Mouse (Mus musculus): ENCODE measurements around the gene Tor3a. TPM values are rescaled to one million over a fixed set of nuclear protein-coding genes. Genes with fewer than 3 reads are reported as not detected.

Gene Tor3a
- polyA plus RNA-seq, 1 experiment from 2014 or later = 3.7 TPM

DNA sequence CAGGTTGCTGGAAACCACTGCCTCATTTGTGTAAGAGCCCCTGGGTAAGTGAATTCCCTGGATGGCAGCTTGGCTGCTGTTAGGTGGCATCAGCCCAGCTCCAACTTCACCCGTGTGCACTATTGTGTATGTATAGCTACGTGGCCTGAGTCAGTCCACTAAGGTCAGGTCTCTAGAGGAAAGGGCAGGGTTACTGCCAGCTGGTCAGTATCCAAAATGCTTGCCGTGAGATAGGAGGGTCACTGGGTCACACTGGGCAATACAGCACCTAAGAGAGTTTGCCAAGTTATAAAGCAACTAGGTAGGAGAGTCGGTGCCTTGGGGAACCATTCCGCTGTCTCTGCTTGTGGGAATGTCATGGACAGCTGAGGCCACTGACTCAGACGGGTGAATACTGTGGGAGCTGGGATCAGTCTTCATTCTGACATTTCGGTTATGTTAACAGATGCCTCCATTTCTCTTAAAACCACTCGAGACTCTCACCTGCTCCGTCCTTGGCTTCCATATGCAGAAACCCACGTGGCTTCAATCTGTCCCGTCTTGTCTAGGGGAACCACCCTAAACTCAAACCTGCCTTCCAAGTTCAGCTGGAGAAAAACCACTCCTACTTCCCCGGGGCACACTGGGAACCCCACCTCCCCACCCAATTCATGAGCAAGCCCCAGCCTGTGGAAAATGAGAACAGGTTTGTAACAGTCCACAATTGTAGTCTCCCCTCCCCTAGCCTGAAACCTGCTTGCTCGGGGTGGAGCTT is 14.1 kb downstream of the Tor3a start:
- Histone ChIP-seq H3K27ac (ENCODE audit: low read length) (no peak overlapping the region), H3K4me2 (ENCODE audit: low read depth, low read length) (peak overlapping the region; percentile 12; the same call in 1 of the 2 replicates), H3K36me3 (ENCODE audit: control insufficient read depth, insufficient read depth) (no peaks in the 10 kb centered on the region), H3K27me3 (ENCODE audit: control insufficient read depth, insufficient read depth, low read depth, low read length) (no peaks in the 10 kb centered on the region), H3K4me1 (ENCODE audit: control insufficient read depth, low read depth, low read length) (peaks cover 2% of the 10 kb centered on the region; the same call in 1 of the 2 replicates), H3K9me3 (replicated peaks; ENCODE audit: control insufficient read depth, low read length) (no peaks in the 10 kb centered on the region), H3K4me3 (ENCODE audit: low read depth, low read length) (no peak overlapping the region), H3K9ac (ENCODE audit: low read depth, low read length) (no peak overlapping the region)
- WGBS (ENCODE audit: insufficient replicate concordance) = 58% methylated on average over 13 of the region's 13 CpGs
- ATAC-seq (ENCODE audit: low read depth) = peak; percentile 54

DNA sequence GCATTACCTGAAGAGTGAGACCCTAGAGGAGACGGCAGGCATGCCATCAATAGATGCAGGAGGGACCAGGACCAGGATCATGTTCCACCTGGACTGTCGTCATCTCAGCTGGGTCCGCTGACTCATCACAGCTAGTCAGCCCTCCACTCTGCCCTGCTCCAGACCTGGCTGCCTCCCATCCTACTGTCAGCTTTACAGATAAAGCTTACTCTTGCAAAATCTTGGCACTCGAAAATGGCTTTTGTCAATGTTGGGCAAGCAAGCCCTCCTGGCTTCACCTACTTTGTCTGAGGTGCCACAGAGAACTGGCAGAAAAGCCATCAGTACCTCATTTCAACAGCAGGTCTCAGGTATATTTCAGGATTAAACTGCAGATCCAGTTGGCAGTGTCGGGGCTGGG is 15.5 kb downstream of the Tor3a start:
- H3K4me1 ChIP-seq (ENCODE audit: control insufficient read depth, low read depth, low read length) = peaks cover 2% of the 10 kb centered on the region; the same call in 1 of the 2 replicates
- peak; percentile 22; the same call in 1 of the 2 replicates for ATAC-seq (ENCODE audit: low read depth)
- H3K9me3 ChIP-seq (replicated peaks; ENCODE audit: control insufficient read depth, low read length) = no peaks in the 10 kb centered on the region
- H3K4me3 ChIP-seq (ENCODE audit: low read depth, low read length) = no peak overlapping the region
- no peak overlapping the region for H3K9ac ChIP-seq (ENCODE audit: low read depth, low read length)
- H3K27ac ChIP-seq (ENCODE audit: low read length) = no peak overlapping the region
- no peaks in the 10 kb centered on the region for H3K27me3 ChIP-seq (ENCODE audit: control insufficient read depth, insufficient read depth, low read depth, low read length)
- WGBS (ENCODE audit: insufficient replicate concordance) = 58% methylated on average over 5 of the region's 5 CpGs
- H3K4me2 ChIP-seq (ENCODE audit: low read depth, low read length) = no peak overlapping the region
- no peaks in the 10 kb centered on the region for H3K36me3 ChIP-seq (ENCODE audit: control insufficient read depth, insufficient read depth)

DNA sequence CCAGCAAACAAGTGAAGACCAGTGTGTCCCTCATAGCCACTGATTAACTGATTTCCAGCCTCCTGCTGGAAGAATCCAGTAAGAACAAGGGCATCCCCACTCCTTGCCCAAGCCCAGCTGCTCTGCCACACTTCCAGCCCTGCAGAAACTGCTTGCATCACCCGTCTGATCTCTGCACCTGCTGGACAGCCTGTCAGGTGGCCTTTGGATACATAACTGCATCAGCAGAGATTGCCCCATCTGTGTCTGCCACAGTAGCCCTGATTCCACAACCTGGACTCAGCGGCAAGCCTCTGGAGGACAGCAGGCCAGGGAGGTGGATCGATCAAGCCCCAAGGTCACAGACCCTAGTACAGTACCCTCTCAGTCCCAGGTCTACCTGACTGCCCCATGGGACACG is 16.6 kb downstream of the Tor3a start:
- H3K27me3 ChIP-seq (ENCODE audit: control insufficient read depth, insufficient read depth, low read depth, low read length) = no peaks in the 10 kb centered on the region
- H3K9ac ChIP-seq (ENCODE audit: low read depth, low read length) = no peak overlapping the region
- no peaks in the 10 kb centered on the region for H3K36me3 ChIP-seq (ENCODE audit: control insufficient read depth, insufficient read depth)
- peak; percentile 83 for ATAC-seq (ENCODE audit: low read depth)
- H3K4me1 ChIP-seq (ENCODE audit: control insufficient read depth, low read depth, low read length) = peaks cover 2% of the 10 kb centered on the region; the same call in 1 of the 2 replicates
- H3K9me3 ChIP-seq (replicated peaks; ENCODE audit: control insufficient read depth, low read length) = no peaks in the 10 kb centered on the region
- peak overlapping the region; percentile 29; the same call in 1 of the 2 replicates for H3K27ac ChIP-seq (ENCODE audit: low read length)
- H3K4me2 ChIP-seq (ENCODE audit: low read depth, low read length) = no peak overlapping the region
- 58% methylated on average over 4 of the region's 4 CpGs for WGBS (ENCODE audit: insufficient replicate concordance)
- no peak overlapping the region for H3K4me3 ChIP-seq (ENCODE audit: low read depth, low read length)

DNA sequence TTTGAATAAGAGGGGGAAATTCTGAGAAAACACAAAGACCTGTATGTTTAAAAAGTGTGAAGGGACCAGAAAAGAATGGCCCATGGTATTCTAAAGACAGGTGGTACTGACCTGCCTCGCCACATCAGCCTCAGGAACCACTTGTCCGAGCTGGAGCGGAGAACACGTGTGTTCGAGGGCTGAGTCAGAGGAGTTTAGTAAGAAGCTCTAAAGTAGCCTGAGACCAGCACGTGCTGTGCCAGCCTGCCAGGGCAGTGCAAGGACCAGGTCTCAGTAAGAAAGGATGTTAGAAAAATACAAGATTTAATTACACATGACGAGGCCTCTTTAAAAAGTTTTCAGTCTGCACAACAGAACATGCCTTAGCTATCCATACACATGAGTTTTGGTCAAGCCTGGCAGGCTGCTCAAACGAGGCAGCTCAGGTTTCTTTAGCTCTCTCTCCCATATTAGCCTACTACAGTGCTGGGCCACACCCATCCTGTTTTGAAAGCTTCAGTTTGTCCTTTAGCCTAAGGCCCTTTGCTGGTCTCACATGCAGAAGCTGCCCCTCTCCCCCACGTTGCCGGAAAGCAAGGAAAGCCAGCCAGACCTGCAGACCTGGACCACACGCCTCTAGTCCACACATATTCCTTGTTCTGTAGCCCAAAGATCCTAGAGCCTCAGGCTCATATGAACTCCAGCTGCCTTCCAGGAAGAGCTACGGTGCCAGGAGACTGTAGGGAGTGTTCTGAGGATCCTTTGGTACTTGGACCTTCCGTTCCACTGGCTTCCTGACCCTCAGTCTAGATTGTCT is 19.2 kb downstream of the Tor3a start:
- H3K4me2 ChIP-seq (ENCODE audit: low read depth, low read length) = no peak overlapping the region
- H3K4me1 ChIP-seq (ENCODE audit: control insufficient read depth, low read depth, low read length) = peaks cover 2% of the 10 kb centered on the region; the same call in 1 of the 2 replicates
- no peak overlapping the region for H3K27ac ChIP-seq (ENCODE audit: low read length)
- 59% methylated on average over 13 of the region's 13 CpGs for WGBS (ENCODE audit: insufficient replicate concordance)
- no peak overlapping the region for H3K4me3 ChIP-seq (ENCODE audit: low read depth, low read length)
- ATAC-seq (ENCODE audit: low read depth) = no peak
- no peaks in the 10 kb centered on the region for H3K36me3 ChIP-seq (ENCODE audit: control insufficient read depth, insufficient read depth)
- no peak overlapping the region for H3K9ac ChIP-seq (ENCODE audit: low read depth, low read length)
- H3K9me3 ChIP-seq (replicated peaks; ENCODE audit: control insufficient read depth, low read length) = no peaks in the 10 kb centered on the region
- no peaks in the 10 kb centered on the region for H3K27me3 ChIP-seq (ENCODE audit: control insufficient read depth, insufficient read depth, low read depth, low read length)

DNA sequence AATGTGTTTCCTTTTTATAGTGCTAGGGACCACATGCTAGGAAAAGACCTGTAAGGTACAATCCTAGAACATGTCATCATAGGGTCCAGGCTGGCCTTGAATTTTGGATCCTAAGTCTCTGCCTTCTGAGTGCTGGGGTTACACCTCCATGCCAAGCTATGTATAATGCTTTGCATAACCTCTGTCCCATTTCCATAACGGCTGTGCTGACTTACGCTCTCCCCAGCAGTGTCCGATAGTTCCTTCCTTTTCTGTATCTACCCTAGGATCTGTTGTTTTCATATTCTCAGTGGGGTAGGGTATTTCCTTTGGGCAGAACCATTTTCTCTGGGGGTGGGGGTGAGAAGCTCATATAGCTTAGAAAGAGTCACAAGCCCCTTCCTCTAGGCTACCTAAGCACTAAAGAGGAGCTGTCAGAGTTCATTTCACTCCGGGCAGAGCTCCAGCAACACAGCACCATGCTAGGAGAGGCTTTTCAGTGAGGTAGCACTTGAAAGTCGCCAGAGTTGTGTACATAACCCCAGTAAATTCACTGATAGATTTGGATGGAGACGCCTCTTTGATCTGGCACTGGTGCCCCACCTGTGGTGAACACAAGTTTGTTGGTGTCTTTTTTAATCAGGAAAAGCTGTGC is 21.9 kb downstream of the Tor3a start:
- WGBS (ENCODE audit: insufficient replicate concordance) = 30% methylated on average over 6 of the region's 6 CpGs
- no peak overlapping the region for H3K9ac ChIP-seq (ENCODE audit: low read depth, low read length)
- no peak overlapping the region for H3K4me2 ChIP-seq (ENCODE audit: low read depth, low read length)
- no peaks in the 10 kb centered on the region for H3K9me3 ChIP-seq (replicated peaks; ENCODE audit: control insufficient read depth, low read length)
- ATAC-seq (ENCODE audit: low read depth) = no peak
- H3K27me3 ChIP-seq (ENCODE audit: control insufficient read depth, insufficient read depth, low read depth, low read length) = no peaks in the 10 kb centered on the region
- H3K36me3 ChIP-seq (ENCODE audit: control insufficient read depth, insufficient read depth) = no peaks in the 10 kb centered on the region
- H3K27ac ChIP-seq (ENCODE audit: low read length) = peak overlapping the region; percentile 2; the same call in 1 of the 2 replicates
- no peak overlapping the region for H3K4me3 ChIP-seq (ENCODE audit: low read depth, low read length)
- H3K4me1 ChIP-seq (ENCODE audit: control insufficient read depth, low read depth, low read length) = no peaks in the 10 kb centered on the region

DNA sequence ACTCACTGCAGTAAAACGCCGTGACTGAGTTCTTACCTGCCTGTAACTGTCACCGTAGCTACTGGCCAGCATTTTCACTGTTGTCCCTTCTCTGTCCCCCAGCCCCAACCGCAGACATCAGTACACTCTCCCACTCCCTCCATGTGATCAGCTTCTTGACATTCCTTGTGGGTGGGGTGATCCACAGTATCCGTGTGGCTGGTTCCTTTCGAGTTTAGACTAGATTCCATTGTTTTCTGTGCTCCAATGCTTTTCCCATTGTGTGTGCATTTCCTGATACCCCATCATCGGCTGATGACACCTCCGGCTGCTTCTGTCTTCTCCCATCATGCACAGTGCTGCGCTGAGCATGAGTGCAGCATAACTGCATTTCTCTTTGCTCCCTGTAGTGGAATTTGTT is 23.5 kb downstream of the Tor3a start:
- H3K36me3 ChIP-seq (ENCODE audit: control insufficient read depth, insufficient read depth) = no peaks in the 10 kb centered on the region
- WGBS (ENCODE audit: insufficient replicate concordance) = 76% methylated on average over 9 of the region's 9 CpGs

DNA sequence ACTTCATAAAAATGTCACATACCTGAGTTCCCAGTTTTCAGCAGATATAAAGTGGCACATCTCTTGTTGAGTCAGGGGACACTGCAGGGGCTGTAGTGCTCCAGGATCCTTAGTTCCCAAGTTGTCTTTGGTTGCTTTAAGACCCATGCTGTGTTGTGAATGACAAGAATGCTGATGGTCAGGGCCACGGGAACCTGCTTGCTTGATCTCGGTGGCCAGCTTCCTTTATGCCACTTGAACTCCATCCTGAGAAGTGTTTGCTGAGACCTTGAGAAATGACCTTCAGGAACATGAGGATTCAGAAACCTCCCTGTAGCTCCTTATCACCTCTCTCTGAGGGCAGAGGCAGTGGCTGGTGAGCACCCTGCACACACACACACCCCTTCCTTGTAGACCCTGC is 25.5 kb downstream of the Tor3a start:
- no peaks in the 10 kb centered on the region for H3K4me1 ChIP-seq (ENCODE audit: control insufficient read depth, low read depth, low read length)
- no peak overlapping the region for H3K4me2 ChIP-seq (ENCODE audit: low read depth, low read length)
- 60% methylated on average over 2 of the region's 2 CpGs for WGBS (ENCODE audit: insufficient replicate concordance)
- ATAC-seq (ENCODE audit: low read depth) = no peak
- H3K27me3 ChIP-seq (ENCODE audit: control insufficient read depth, insufficient read depth, low read depth, low read length) = no peaks in the 10 kb centered on the region
- H3K36me3 ChIP-seq (ENCODE audit: control insufficient read depth, insufficient read depth) = no peaks in the 10 kb centered on the region
- no peak overlapping the region for H3K4me3 ChIP-seq (ENCODE audit: low read depth, low read length)
- H3K27ac ChIP-seq (ENCODE audit: low read length) = no peak overlapping the region
- no peaks in the 10 kb centered on the region for H3K9me3 ChIP-seq (replicated peaks; ENCODE audit: control insufficient read depth, low read length)
- H3K9ac ChIP-seq (ENCODE audit: low read depth, low read length) = no peak overlapping the region

More for the DNA sequence above, 23.5 kb downstream of the Tor3a start:
- Histone ChIP-seq H3K9ac (ENCODE audit: low read depth, low read length) (no peak overlapping the region), H3K27ac (ENCODE audit: low read length) (no peak overlapping the region), H3K27me3 (ENCODE audit: control insufficient read depth, insufficient read depth, low read depth, low read length) (no peaks in the 10 kb centered on the region), H3K4me1 (ENCODE audit: control insufficient read depth, low read depth, low read length) (no peaks in the 10 kb centered on the region), H3K4me2 (ENCODE audit: low read depth, low read length) (no peak overlapping the region), H3K4me3 (ENCODE audit: low read depth, low read length) (no peak overlapping the region), H3K9me3 (replicated peaks; ENCODE audit: control insufficient read depth, low read length) (no peaks in the 10 kb centered on the region)
- ATAC-seq (ENCODE audit: low read depth) = no peak

DNA sequence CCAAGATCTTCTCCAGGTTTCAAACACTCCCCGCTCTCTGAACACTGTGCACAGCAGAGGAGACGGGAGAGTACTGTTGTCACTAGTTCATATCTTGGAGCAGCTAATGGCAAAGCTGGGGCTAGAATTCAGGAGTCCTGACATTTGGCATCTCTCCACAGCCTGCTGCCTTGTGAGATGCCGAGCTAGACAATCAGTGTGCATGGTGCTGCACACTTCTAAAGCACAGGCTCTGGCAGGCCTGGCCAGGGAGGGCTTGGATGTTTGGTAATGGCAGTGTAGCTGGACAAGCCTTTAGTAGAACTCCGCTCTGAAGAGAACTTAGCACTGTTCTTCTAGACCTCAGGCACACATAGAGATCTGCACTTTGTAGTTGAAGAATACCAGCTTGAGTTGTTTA is 28.2 kb downstream of the Tor3a start:
- 78% methylated on average over 4 of the region's 4 CpGs for WGBS (ENCODE audit: insufficient replicate concordance)
- no peak for ATAC-seq (ENCODE audit: low read depth)

More for the DNA sequence above, 28.2 kb downstream of the Tor3a start:
- Histone ChIP-seq H3K9me3 (replicated peaks; ENCODE audit: control insufficient read depth, low read length) (no peaks in the 10 kb centered on the region), H3K4me2 (ENCODE audit: low read depth, low read length) (no peak overlapping the region), H3K4me3 (ENCODE audit: low read depth, low read length) (no peak overlapping the region), H3K9ac (ENCODE audit: low read depth, low read length) (no peak overlapping the region), H3K4me1 (ENCODE audit: control insufficient read depth, low read depth, low read length) (peaks cover 2% of the 10 kb centered on the region), H3K36me3 (ENCODE audit: control insufficient read depth, insufficient read depth) (no peaks in the 10 kb centered on the region), H3K27ac (ENCODE audit: low read length) (no peak overlapping the region), H3K27me3 (ENCODE audit: control insufficient read depth, insufficient read depth, low read depth, low read length) (no peaks in the 10 kb centered on the region)

All from liver, embryonic 16.5 days (tissue).